ENCODE assay signal across 8 mouse cellular contexts in genomic region chrX:140956272-140956940, GRCm38 (mm10). TPM values are rescaled to one million over a fixed set of nuclear protein-coding genes. Genes with fewer than 3 reads are reported as not detected.
DNase-seq lines count a peak whose midpoint lies in the region; ATAC-seq and TF ChIP-seq lines count a peak whose summit lies in the region.

Psmd10 (minus strand) TSS chrX:140956728.
Atg4a (plus strand) TSS chrX:140956907.

- peak; percentile 99 for DNase-seq in brain, embryonic 14.5 days (ENCODE audit: low read depth)
- DNase-seq in liver, adult 2 months (ENCODE audit: extremely low read depth, low read depth, low spot score), result peak; percentile 95
- peak; percentile 94 for DNase-seq in splenic B cell, adult 2 months (ENCODE audit: low read depth, low spot score)

- H3K9me3 ChIP-seq in erythroblast, embryonic 14.5 days (ENCODE audit: control insufficient read depth, low read length), result no peaks in the 10 kb centered on the region
- H3K9me3 ChIP-seq in heart, embryonic 11.5 days (replicated peaks; ENCODE audit: control insufficient read depth, low read length), result no peaks in the 10 kb centered on the region
- no peaks in the 10 kb centered on the region for H3K9me3 ChIP-seq in kidney, embryonic 16.5 days (ENCODE audit: low read length)

- H3K4me3 ChIP-seq in C2C12 (ENCODE audit: insufficient read depth, poor library complexity, severe bottlenecking), result peak within 1 kb of the TSS; percentile 53
- peak within 1 kb of the TSS; percentile 84 for H3K4me3 ChIP-seq in erythroblast, embryonic 14.5 days (replicated peaks)
- H3K4me3 ChIP-seq in heart, embryonic 11.5 days (ENCODE audit: low read depth, low read length), result peak within 1 kb of the TSS; percentile 53
- H3K4me3 ChIP-seq in kidney, embryonic 16.5 days (ENCODE audit: low read length), result peak within 1 kb of the TSS; percentile 63
- peak within 1 kb of the TSS; percentile 64 for H3K4me3 ChIP-seq in liver, adult 2 months (ENCODE audit: insufficient read depth, low read depth, low read length)
- H3K4me3 ChIP-seq in myocyte, result peak within 1 kb of the TSS; percentile 48

- no peak for TF ChIP-seq POLR2A in brain, embryonic 14.5 days (IDR thresholded peaks at IDR 0.05; ENCODE audit: borderline replicate concordance, extremely low read depth, insufficient read depth, insufficient read length, poor library complexity, severe bottlenecking)
- TF ChIP-seq POLR2A in liver, adult 2 months (IDR thresholded peaks at IDR 0.05; ENCODE audit: extremely low read depth, insufficient read depth, low read length), result no peak
- no peak for TF ChIP-seq POLR2A in myocyte (IDR thresholded peaks at IDR 0.05; ENCODE audit: insufficient read length, low read depth)

- H3K27me3 ChIP-seq in C2C12 (ENCODE audit: control insufficient read depth, insufficient read depth, insufficient read length) (no peaks in the 10 kb centered on the region), myocyte (ENCODE audit: control insufficient read depth, insufficient read depth, insufficient read length) (no peaks in the 10 kb centered on the region)
- peaks cover 2% of the 10 kb centered on the region; the same call in 1 of the 2 replicates for H3K27me3 ChIP-seq in erythroblast, embryonic 14.5 days (ENCODE audit: control insufficient read depth)
- H3K27me3 ChIP-seq in heart, embryonic 11.5 days (ENCODE audit: control insufficient read depth, insufficient read depth, low read length), result no peaks in the 10 kb centered on the region
- H3K27me3 ChIP-seq in kidney, embryonic 16.5 days (ENCODE audit: insufficient read depth, low read length), result peaks cover 13% of the 10 kb centered on the region
- H3K27me3 ChIP-seq in liver, adult 2 months (ENCODE audit: control insufficient read depth, insufficient read depth, low read length), result no peaks in the 10 kb centered on the region
- H3K27me3 ChIP-seq in splenic B cell, adult 2 months (ENCODE audit: control insufficient read depth, insufficient read depth, low read length, poor library complexity, severe bottlenecking), result no peaks in the 10 kb centered on the region

- H3K79me3 ChIP-seq in C2C12 (ENCODE audit: low read depth), result peaks cover 2% of the 10 kb centered on the region

- 15% methylated on average over 23 of the region's 23 CpGs for WGBS in heart, embryonic 11.5 days (ENCODE audit: insufficient replicate concordance)
- 25% methylated on average over 23 of the region's 23 CpGs for whole genome bisulfite sequencing in kidney, embryonic 16.5 days
- under 1% methylated on average over 23 of the region's 23 CpGs for WGBS in liver, adult 2 months

- peak within 1 kb of the TSS; percentile 41; the same call in 1 of the 2 replicates for H3K27ac ChIP-seq in heart, embryonic 11.5 days (ENCODE audit: low read depth, low read length)
- H3K27ac ChIP-seq in kidney, embryonic 16.5 days (ENCODE audit: low read length), result peak within 1 kb of the TSS; percentile 24; the same call in 1 of the 2 replicates
- peak within 1 kb of the TSS; percentile 58; the same call in 1 of the 2 replicates for H3K27ac ChIP-seq in liver, adult 2 months (replicated peaks; ENCODE audit: insufficient read depth, low read depth, low read length)

- peaks cover 25% of the 10 kb centered on the region for H3K4me1 ChIP-seq in erythroblast, embryonic 14.5 days (ENCODE audit: control insufficient read depth)
- no peaks in the 10 kb centered on the region for H3K4me1 ChIP-seq in heart, embryonic 11.5 days (ENCODE audit: control insufficient read depth, insufficient read depth, low read length)
- H3K4me1 ChIP-seq in kidney, embryonic 16.5 days (ENCODE audit: insufficient read depth, low read length), result no peaks in the 10 kb centered on the region
- no peaks in the 10 kb centered on the region; the same call in 1 of the 2 replicates for H3K4me1 ChIP-seq in liver, adult 2 months (ENCODE audit: control insufficient read depth, insufficient read depth, low read length)

- no peaks in the 10 kb centered on the region for H3K79me2 ChIP-seq in C2C12 (ENCODE audit: control insufficient read depth, insufficient read depth)
- H3K79me2 ChIP-seq in liver, adult 2 months (ENCODE audit: control insufficient read depth, insufficient read depth, low read length), result no peaks in the 10 kb centered on the region
- H3K79me2 ChIP-seq in myocyte (ENCODE audit: control insufficient read depth, insufficient read depth), result peaks cover 7% of the 10 kb centered on the region

- no peak for TF ChIP-seq CTCF in C2C12 (IDR thresholded peaks at IDR 0.05; ENCODE audit: control insufficient read depth, insufficient read depth, insufficient read length)
- TF ChIP-seq CTCF in brain, embryonic 14.5 days (IDR thresholded peaks at IDR 0.05; ENCODE audit: borderline replicate concordance, extremely low read depth, insufficient read depth, insufficient read length), result no peak
- no peak for TF ChIP-seq CTCF in liver, adult 2 months (IDR thresholded peaks at IDR 0.05; ENCODE audit: low read depth, low read length)

- H3K4me2 ChIP-seq in heart, embryonic 11.5 days, result peak within 1 kb of the TSS; percentile 63
- H3K4me2 ChIP-seq in kidney, embryonic 16.5 days (replicated peaks; ENCODE audit: low read depth, low read length), result peak within 1 kb of the TSS; percentile 58
- H3K4me2 ChIP-seq in myocyte (ENCODE audit: low read depth), result peak within 1 kb of the TSS; percentile 71

- ATAC-seq in heart, embryonic 11.5 days (replicated peaks; ENCODE audit: insufficient number of reproducible peaks, low FRiP score, low TSS enrichment), result peak; percentile 96
- peak; percentile 98 for ATAC-seq in kidney, embryonic 16.5 days (ENCODE audit: low FRiP score, low TSS enrichment)

- H3K36me3 ChIP-seq in C2C12 (ENCODE audit: control insufficient read depth, insufficient read depth) (peaks cover 8% of the 10 kb centered on the region), myocyte (ENCODE audit: control insufficient read depth, insufficient read depth) (peaks cover 4% of the 10 kb centered on the region)
- H3K36me3 ChIP-seq in erythroblast, embryonic 14.5 days (ENCODE audit: control insufficient read depth), result peaks cover 41% of the 10 kb centered on the region
- no peaks in the 10 kb centered on the region for H3K36me3 ChIP-seq in heart, embryonic 11.5 days (ENCODE audit: control insufficient read depth, insufficient read depth, low read length)
- H3K36me3 ChIP-seq in kidney, embryonic 16.5 days (ENCODE audit: insufficient read depth, low read length), result no peaks in the 10 kb centered on the region
- H3K36me3 ChIP-seq in liver, adult 2 months (ENCODE audit: control insufficient read depth, insufficient read depth, low read length), result peaks cover 2% of the 10 kb centered on the region; the same call in 1 of the 2 replicates
- no peaks in the 10 kb centered on the region for H3K36me3 ChIP-seq in splenic B cell, adult 2 months (ENCODE audit: control insufficient read depth, insufficient read depth, low read length, poor library complexity, severe bottlenecking)

- H3ac ChIP-seq in C2C12 (ENCODE audit: control insufficient read depth, insufficient read length, low read depth) (peak within 1 kb of the TSS; percentile 83), myocyte (ENCODE audit: control insufficient read depth, insufficient read length) (no peak within 1 kb of the TSS)

- peak within 1 kb of the TSS; percentile 68 for H3K9ac ChIP-seq in heart, embryonic 11.5 days (ENCODE audit: low read depth, low read length)
- peak within 1 kb of the TSS; percentile 66 for H3K9ac ChIP-seq in kidney, embryonic 16.5 days (replicated peaks; ENCODE audit: low read length)
- H3K9ac ChIP-seq in liver, adult 2 months (ENCODE audit: low read depth, low read length), result peak within 1 kb of the TSS; percentile 73

TF ChIP-seq in C2C12, 6 proteins besides CTCF, POLR2A, EP300 and RAD21:
- TF ChIP-seq MYOG (IDR thresholded peaks at IDR 0.05; ENCODE audit: control insufficient read depth, extremely low read depth, insufficient read length) (no peak), FOSL1 (IDR thresholded peaks at IDR 0.05; ENCODE audit: insufficient read depth, low read length, poor library complexity, severe bottlenecking) (no peak), MYOD1 (IDR thresholded peaks at IDR 0.05; ENCODE audit: control insufficient read depth, insufficient read length, low read depth) (no peak), USF1 (IDR thresholded peaks at IDR 0.05; ENCODE audit: low read depth) (no peak), CEBPB (IDR thresholded peaks at IDR 0.05; ENCODE audit: low read depth) (no peak), MAX (IDR thresholded peaks at IDR 0.05) (no peak)

TF ChIP-seq in myocyte, 11 proteins besides CTCF, POLR2A, EP300 and RAD21:
- TF ChIP-seq SRF (IDR thresholded peaks at IDR 0.05; ENCODE audit: control insufficient read depth, insufficient read length, low read depth), result no peak
- peak in 1 of 3 experiments; percentile 8 for TF ChIP-seq MYOD1 (IDR thresholded peaks at IDR 0.05; ENCODE audit: control insufficient read depth in 1 of 3, insufficient read length in 2 of 3, low read depth in 2 of 3)
- no peak for TF ChIP-seq MAX (IDR thresholded peaks at IDR 0.05; ENCODE audit: low read depth)

RNA-seq across cellular contexts. Expression of gene Psmd10, which starts in this region (rescaled TPM):
- polyA plus RNA-seq in C2C12 (2012; fragmentation: generic; extraction: Trizol) (25.5 TPM), myocyte (2012; fragmentation: generic; extraction: Trizol) (27.0 TPM)
- 18.5 and 19.4 TPM in 2 replicates for polyA plus RNA-seq in brain, embryonic 14.5 days (2012; rRNA removed)
- polyA plus RNA-seq in erythroblast, embryonic 14.5 days (2012), result 0.33 and 0.36 TPM in 2 replicates
- 37.6 and 37.7 TPM in 2 replicates for polyA plus RNA-seq in heart, embryonic 11.5 days (2014; fragmentation: Nextera tagmentation; extraction: Ambion mirVana)
- 58.4 and 60.5 TPM in 2 replicates for polyA plus RNA-seq in kidney, embryonic 16.5 days (2015; fragmentation: Nextera tagmentation; extraction: Ambion mirVana)
- 11.1 and 11.9 TPM in 2 replicates for total RNA-seq in liver, adult 2 months (2014; rRNA removed)
- 2.7 and 4.2 TPM in 2 replicates for polyA plus RNA-seq in liver, adult 2 months (2012; rRNA removed)

RNA-seq across cellular contexts. Expression of gene Atg4a, which starts in this region (rescaled TPM):
- polyA plus RNA-seq in C2C12 (2012; fragmentation: generic; extraction: Trizol), result 4.4 TPM
- 12.0 and 12.5 TPM in 2 replicates for polyA plus RNA-seq in brain, embryonic 14.5 days (2012; rRNA removed)
- polyA plus RNA-seq in erythroblast, embryonic 14.5 days (2012), result 0.52 and 0.74 TPM in 2 replicates
- polyA plus RNA-seq in heart, embryonic 11.5 days (2014; fragmentation: Nextera tagmentation; extraction: Ambion mirVana), result 12.2 and 16.9 TPM in 2 replicates
- polyA plus RNA-seq in kidney, embryonic 16.5 days (2015; fragmentation: Nextera tagmentation; extraction: Ambion mirVana), result 20.6 and 21.6 TPM in 2 replicates
- 10.7 and 16.7 TPM in 2 replicates for total RNA-seq in liver, adult 2 months (2014; rRNA removed)
- 2.4 and 2.5 TPM in 2 replicates for polyA plus RNA-seq in liver, adult 2 months (2012; rRNA removed)
- 8.5 TPM for polyA plus RNA-seq in myocyte (2012; fragmentation: generic; extraction: Trizol)

Comparison
In these comparisons a context has a peak if more than half of its experiments do, and no peak if none do; other contexts are left out.
1. Peak in every context shown above with its lines: DNase-seq, ATAC-seq, H3K4me3 ChIP-seq and H3K27ac ChIP-seq.